Mouse (Mus musculus) c-Kit-negative CD71-positive TER-119-positive erythroid progenitor cells, embryonic 14.5 days (primary cell): ENCODE data around the gene Tmem88.
"Not testable (repeated sequence)": the region's sequence is repeated elsewhere in the genome, so short reads cannot be mapped to it uniquely, and the experiment has no call there.

ENCODE experiments used
- DNase-seq: peaks from one replicate; pipeline ENCODE4 v3.0.0-alpha.2; 2013; ENCODE audit warnings: low read depth, low spot score

Tmem88 gene

DNA sequence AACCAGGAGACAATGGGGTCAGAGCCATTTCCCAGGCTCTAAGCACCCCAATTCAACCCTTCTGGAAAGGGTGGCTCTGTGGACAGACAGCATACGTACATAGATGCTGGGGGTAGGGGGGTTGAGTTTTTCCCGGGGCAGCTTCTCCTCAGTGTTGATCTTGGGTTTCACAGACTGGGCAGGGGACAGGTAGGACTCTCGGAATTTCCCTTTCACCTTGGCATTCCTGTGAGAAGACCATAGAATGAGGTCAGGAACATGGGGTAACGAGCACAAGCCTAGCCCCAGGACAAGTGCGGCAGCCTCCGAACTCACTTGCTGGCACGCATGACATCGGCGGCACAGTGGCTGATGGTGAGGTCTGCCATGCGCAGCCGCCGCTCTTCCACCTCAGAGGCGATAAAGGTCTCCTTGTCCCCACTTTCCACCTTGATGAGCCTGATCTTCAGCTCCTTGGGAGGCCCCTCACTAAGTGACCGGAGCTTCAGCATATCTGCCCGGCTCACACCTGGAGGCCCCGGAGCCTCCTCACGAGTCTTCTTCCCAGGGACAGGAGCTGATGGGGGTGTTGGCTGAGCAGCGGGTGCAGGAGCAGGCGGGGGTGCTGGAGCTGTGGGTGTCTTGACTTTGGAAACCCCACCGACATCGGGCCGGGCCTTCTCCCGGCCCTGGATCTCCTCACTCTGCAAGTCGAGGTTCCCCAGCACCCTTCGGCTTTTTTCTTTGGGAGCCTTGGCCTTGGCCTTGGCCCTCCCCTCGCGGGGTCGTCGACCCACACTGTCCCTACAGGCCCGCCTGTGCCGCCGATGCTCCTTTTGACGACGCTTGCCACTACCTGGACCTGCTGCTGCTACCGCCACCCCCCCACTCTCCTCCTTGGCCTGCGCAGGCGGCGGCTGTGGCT lies 5.9 kb upstream of the Tmem88 start:
- DNase-seq = no peak

DNA sequence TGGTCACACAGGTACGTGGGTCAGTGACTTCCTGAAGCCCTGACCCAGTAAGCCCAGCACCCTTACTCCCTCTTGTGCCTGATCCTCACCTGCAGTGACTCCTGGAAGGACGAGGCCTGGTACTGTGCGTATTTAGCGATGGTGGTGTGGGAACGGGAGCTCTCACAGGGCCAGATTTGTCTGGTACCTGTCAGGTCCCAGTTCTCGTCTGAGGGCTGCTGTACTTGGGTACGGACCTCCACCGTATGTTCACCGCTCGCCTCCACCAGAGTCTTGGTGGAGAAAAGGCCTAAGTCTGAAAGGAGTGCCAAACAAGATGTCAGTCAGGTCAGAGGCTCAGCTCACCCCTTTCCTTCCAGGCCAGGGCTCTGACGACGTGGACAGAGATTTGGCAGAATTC lies 4.0 kb upstream of the Tmem88 start:
- no peak for DNase-seq

DNA sequence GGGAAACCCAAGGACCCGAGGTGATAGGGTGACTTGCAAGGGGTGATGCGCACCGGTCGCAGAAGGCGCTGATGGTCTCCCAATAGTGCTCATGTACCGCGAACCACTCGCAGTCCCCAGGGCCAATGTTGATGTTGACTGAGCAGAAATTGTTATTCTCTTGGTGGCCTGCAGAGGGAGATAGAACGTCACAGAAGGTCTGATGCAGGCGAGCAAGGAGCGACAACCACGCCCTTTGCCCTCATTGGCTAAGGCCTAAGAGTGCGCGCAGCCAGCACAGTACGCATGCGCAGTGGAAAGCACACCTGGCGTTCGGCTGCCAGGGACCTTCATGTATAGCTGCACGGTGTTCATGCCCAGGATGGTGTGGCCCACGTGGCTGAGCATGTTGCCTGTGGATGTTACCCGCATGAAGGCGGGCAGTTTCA lies 3.2 kb upstream of the Tmem88 start:
- peak; percentile 83 for DNase-seq

DNA sequence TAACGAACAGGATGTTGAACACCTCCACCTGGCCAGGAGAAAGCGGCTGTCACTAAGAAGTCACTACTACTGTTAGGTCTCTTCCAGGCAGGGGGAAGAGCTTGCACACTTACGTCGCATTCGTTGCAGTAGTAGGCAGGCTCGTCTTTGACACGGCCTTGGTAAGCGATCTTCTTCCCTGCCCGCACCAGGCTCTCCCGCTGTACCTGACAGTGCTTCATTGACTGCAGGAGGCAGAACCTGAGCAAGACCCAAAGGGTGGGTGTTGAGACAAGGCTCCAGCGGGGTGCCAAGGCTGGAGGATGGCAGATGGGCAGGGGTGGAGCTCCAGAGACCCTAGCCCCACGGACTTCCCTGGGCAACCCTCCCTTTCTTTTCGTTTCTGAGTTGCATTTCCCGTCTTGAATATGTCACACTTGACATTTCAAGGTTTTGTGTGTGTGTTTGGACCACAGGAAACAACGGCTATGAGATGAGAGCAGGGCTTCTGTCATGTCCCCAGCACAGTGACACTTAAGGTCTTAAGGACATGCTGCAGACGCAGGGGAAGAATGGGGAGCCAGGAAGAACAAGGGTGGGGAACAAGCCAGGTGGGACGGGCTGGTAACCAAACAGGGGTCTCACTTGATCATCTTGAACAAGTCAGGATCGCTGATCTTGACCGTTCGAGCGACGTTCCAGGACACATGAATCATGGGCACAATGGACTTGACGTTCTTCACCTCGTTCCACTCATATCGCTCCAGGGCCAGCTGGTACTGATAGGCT lies 2.2 kb upstream of the Tmem88 start:
- DNase-seq = no peak

DNA sequence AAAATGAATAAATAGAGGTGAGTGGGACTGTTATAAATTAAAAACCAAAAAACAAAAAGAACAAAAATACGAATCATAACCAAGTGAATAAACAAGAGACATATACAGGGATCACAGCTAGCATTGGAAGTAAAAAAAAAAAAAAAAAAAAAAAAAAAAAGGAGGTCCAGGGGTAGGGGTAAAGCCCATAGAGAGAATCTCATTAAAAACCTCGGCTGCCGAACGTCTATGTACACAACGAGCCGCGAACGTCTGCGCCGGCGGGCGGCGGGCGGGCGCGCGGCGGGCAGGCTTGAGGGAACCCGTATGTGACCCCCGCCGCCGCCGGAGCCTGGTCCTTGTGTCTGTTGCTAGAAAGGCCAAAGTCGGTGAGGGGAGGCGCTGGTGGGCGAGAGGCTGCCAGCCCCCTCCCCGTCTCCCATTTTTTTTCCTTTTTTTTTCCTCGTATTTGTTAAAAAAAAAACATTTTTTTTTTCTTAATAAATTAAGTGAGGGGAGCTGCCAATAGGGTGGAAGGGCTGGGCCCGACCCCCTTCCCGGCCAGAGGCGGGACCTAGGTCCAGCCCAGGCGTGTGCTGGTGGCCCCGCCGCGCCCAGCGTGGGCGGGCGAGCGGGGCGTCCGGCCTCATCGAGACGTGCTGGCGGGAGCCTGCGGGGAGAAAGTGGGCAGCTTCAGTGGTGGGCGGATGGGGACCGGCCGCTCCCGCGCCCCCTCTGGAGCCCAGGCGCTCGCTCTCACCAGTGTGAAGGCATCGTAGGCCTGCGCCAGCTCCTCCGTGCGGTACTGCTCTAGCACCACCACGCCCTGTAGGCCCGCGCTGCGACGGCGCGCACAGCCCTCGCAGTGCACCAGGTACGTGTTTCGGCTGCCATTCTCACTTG lies 1.4 kb upstream of the Tmem88 start:
- no peak for DNase-seq

DNA sequence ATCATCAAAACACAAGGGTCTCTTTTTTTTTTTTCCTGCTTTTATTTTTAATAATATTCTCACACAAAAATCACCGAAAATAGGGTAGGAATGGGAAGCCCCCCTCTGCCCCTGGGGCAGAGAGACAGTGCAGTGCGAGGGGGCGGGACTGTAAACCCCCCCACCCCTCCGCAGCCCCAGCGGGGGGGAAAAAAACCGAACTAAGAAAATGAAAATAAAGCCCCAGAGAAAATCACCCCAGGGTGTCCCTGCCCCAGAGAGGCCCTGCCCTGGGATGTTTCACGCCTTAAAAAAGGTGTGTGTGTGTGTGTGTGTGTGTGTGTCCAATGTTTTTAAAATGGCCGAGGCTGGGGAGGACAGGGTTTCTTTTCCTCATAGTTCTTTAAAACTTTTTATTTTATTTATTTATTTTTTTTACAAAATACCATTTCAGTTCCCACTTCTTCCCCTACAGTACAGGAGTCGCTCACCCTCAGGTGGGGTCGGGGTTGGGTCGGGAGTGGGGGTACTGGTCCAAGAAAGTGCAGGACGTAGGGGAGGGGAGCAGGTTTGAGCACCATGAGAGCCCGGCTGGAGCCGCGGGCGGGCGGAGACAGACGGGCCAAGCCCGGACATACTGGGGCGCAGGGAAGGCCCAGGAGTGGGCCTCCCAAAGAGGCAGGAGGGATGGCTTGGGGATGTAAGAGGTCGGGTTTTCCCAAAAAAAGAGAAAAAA lies 609 bp upstream of the Tmem88 start:
- DNase-seq = no peak

DNA sequence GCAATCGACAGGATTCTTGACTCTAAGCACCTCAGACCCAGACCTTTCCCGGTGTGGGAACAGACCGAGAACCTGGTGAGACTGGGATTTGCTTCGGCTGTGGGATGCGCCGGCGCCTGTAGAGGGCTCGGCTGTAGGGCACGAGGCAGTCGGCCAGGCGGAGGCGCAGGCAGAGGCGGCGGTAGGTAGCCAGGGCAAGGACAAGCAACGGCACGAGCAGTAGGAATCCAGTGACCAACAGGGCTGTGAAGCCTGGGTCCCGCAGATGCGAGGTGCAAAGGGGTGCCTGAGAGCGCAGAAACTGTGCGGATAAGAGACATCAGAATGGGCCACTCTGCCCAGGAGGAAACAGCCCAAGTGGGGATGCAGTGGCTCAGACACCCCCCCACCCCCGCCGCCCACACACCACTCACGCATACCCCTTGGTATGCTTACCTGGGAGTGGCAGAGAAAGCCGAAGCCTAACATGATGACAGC lies 415 bp downstream of the Tmem88 start:
- no peak for DNase-seq

DNA sequence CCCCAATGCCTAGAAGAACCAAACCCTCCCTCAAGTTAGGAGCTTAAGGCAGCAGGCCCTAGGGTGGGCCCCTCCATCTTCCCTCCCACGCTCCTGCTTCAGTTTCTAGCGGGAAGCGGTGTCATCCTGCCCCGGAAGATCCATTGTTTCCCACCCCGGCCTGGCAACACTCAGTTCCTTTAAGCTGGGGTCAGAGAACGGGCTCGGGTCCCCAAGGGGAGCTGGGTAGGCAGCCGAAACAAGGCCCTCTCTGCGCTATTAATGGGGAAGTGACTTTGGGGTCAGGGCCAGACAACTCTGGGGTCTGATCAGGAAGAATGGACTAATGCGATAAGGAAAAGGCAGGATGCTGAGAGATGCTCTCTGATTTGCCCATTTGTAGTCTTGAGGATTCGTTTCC lies 1.3 kb downstream of the Tmem88 start:
- no peak for DNase-seq

DNA sequence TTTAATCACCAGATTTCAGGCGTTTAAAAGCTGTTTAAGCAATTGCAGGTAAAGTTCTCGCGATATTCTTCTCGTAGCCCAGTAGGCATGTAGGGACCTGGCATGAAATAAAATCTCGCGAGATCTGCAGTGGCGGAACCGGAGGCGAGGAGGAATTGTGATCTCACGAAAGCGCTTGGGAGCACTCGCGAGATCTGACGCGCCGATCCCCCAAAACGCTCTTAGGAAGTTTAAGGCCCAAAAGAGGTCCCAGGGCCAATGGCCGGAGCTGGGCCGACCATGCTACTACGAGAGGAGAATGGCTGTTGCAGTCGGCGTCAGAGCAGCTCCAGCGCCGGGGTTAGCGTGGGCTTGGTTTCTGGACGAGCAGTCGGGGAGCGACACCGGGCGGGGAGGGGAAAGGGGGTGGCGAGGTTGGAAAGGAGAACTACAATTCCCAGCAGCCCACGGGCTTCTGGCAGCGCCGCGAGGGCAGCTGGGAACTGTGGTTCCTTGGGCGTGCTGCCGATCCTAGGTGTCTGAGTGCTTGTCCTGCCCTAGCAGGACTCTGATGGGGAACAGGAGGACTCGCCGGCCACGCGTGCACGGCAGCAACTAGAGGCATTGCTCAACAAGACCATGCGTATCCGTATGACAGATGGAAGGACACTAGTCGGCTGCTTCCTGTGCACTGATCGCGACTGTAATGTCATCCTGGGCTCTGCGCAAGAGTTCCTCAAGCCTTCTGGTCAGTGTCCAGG lies 2.2 kb downstream of the Tmem88 start:
- DNase-seq = peak; percentile 99

DNA sequence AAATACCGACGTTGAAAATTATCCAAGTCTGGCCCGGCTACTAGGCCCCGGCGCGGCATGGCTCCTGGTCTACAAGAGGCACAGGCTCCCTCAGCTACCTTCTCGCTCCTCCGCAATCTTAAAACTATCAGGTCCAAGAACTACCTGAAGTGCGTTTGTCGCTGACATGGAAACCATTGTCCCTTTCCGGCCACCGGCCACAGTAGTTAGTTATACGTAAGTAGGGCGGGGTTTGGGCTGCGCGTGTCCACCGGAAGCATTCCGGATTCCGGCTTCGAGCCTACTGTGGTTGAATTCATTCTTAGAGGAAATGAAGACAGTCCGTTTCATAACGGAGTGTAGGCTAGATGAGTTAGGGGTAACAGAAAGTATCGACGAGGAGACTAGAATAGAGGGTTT lies 2.8 kb downstream of the Tmem88 start, which contains the start of the genes Naa38 and Cyb5d1:
Gene Naa38 (plus strand): TSS at position 253 of the 399 bp plus-strand sequence.
Gene Cyb5d1 (minus strand): TSS at position 397 of the 399 bp plus-strand sequence.
- peak; percentile 82 for DNase-seq

DNA sequence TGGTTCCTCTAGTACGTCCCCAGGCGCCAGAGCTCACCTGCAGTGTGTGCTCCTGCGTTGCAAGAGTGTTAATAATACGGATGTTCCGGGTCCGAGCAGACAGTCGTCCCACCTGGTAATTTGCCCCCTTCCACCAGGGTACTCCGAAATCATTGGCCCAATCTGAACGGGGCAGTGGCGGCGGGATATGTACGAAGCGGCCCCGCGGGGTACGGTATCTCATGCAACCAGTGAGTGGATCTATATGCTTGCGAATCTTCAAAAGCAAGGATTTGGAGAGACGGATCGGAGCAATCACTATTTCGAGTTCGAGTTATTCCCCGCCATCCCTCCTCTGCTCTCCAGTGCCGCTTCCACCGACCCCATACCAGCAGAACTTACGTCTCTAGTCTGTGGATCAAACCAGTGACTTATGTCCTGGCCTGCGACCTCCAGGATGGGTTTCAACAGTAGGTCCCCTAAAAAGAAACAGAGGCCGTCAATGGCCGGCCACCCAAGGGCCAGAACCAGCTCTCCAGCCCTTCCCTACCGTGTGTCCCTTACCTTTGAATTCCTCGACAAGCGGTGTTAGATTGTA lies 3.4 kb downstream of the Tmem88 start:
- DNase-seq = not testable (repeated sequence)

DNA sequence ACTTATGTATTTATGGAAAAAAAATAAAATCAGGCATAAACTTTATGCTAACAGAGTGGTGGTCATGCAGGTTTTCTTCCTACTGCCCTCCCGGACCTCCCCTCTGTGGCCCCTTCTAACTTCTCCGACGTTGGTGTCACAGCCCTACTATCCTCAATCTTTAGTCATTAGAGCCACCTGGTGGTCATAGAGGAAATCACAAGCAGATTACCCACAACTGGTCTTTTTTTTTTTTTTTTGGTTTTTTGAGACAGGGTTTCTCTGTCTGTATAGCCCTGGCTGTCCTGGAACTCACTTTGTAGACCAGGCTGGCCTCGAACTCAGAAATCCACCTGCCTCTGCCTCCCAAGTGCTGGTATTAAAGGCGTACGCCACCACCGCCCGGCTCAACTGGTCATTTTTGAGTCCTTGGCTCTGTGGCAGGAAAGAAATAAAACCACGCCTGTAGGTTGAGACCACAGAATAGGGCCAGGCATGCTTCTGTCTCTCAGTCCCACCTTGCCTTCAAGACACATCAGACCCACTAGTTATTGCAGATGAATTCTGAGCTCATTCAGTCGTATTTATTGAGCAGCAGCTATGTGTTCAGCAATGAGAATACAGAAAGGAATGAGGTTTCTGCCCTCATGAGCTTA lies 7.5 kb downstream of the Tmem88 start:
- peak; percentile 66 for DNase-seq

DNA sequence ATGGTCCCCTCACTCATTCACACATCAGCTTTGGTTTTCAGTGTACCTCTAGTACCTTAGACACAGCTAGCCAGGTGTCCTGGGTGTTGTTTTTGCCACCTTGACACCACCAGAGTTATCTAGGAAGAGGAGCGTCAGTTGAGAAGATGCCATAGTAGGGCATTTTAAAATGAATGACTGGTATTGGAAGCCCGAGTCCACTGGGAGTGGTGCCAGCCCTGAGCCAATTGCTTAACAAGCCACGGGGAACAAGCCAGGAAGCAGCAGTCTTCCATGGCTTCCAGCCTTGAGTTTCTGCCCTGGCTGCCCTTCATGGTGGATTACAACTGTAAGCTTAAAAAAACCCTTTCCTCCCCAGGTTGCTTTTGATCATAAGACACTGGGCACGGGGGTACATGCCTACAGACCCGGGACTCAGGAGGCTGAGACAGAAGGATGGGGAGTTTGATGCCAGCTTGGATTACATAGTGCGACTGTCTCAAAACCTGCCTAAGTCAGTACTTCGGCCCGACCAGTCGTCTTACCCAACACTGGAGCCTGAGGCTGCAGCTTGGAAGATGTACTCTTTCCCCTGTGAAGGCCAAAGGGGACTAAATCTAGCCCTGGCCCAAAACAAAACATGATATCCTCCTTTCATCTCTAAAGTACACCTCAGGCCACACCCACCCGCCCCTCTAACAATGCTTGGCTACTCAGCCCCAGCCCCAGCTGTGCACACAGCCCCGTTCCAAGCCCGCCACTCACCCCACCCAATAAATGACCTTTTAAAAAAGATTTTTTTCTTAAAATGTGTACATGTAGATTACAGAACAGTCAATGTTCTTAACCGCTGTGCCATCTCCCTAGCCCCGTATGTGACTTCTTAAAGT lies 8.3 kb downstream of the Tmem88 start:
- no peak for DNase-seq

DNA sequence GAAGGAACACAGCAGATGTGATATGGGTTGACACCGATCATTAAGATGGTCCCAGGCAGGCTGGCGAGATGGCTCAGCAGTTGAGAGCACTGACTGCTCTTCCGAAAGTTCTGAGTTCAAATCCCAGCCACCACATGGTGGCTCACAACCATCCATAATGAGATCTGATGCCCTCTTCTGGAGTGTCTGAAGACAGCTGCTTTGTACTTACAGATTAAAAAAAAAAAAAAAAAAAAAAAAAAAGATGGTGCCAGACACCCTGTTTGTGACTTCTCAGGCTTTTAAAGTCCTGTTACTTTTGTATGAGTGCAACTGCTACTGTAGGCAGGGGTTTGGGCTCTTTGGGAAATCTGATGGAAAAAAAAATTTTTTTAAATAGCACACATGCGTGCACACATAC lies 9.4 kb downstream of the Tmem88 start:
- no peak for DNase-seq

DNA sequence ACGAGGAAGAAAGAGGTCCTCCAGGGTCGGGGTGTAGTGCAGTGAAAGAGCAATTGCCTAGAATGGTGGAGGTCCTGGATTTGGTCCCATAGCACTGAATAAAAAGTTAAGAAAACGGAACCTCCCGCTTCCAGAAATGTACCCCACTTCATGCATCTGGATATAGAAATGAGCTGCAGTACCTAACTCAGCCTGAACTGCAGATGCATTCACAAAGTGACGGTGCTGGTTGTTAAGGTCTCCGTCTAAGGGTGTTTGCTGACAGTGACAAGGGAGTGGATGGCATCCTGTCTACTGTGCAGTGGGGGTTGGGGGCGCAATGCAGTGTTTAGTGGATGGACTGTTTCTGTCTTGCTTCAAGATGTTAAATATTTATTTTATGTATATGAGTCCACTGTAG lies 11.3 kb downstream of the Tmem88 start:
- DNase-seq = no peak

DNA sequence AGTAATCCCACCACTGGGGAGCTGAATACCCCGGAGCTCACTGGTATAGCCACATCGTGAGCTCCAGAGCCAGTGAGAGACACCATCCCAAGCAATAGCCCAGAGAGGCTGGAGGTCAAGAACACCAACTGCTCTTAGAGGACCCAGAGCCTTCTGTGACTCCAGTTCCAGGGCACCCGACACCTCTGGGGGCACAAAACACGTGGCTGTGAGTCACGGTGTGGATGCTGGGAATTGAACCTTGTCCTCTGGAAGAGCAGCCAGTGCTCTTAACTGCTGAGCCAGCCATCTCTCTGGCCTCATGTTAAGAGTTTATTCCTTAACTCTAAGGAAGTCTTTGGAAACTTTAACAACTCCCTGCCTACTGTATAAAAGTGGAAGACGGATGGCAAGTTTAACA lies 13.1 kb downstream of the Tmem88 start:
- no peak for DNase-seq

DNA sequence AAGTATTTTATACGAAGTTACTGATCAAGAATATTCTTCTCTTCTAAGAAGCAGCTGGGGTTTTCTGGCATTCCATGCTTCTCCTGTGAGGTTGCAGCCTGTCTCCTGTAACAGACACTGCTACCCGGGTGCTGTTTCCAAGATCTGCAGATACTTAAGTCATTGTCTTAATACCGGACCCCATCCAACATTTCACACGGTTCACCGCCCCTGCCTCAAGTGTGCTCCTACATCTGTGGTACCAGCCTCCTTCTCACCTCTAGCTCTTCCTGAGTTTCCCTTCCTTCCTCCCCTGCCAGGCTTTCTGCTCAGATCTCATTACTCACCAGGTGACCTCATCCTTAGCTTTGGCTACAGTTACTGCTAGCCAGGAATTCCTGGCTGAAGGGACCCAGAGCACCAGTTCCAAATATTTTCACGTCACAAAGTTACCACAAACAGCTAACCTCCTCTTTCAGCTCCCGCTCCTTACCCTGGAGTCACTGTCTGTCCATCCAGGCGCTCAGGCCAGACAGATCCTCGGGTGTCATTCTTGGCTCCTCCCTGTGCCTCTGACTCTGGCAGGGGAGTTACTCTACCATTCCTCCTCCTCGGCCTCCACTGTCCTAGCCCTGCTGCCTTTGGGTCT lies 15.4 kb downstream of the Tmem88 start:
- no peak for DNase-seq

DNA sequence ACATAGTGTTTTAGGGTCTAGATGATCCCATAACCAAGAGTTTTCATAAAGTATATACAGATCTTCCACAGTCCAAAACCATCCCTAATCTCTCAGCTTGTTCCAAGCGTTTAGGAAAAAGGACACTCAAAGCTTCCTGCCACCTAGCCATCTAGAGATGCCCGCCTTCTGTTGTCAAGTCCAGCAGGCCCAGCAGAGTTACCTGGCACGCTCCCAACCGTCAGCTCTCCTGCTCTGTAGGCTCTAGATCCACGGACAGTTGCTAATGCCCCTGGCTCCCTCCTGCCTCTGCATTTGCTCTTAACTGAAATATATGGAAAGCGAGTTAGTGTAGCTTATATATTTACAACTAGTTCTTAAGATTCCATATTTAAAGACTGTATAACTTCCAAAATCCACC lies 16.7 kb downstream of the Tmem88 start:
- no peak for DNase-seq
